Mouse (Mus musculus): ENCODE data around the gene Gm3448.
"Not testable (repeated sequence)": the region's sequence is repeated elsewhere in the genome, so short reads cannot be mapped to it uniquely, and the experiment has no call there.

The Gm3448 gene

DNA sequence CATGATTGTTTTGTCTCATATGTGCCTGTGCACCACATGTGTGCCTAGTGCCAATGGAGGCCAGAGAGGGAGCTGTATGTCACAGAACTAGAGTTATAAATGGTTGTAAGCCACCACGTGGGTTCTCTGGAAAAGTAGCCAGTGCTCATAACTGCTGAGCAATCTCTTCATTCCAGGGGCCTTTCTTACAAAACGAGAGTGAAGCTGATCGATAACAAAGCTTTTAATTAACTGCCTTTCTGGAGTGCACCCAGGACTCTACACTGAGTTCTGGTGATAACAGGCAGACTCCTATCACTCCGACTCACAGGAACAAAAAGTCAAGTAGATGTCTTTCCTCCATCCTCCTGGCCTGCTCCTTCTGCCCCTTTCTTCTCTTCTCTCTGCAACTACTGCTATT, 9.9 kb downstream of the Gm3448 start:
- DNase-seq (ENCODE audit: low spot score): not testable (repeated sequence)

DNA sequence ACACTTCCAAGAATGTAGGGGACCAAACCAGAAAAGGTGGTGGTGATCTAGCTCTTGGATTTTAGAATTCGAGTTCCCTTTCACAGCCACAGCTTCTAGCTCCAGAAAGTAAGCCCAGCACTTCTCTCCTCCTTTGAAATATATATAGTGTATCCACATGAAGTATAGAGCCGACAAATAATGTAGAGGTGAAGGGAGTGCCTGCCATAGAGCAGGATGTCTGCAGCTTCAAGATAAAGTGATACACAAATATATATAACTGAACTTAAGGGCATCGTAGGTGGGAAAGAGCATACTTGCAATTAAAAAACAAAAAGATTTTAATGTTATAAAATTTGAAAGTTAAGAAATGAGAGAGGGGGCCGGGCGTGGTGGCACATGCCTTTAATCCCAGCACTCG, 15.8 kb downstream of the Gm3448 start:
- DNase-seq (ENCODE audit: low spot score): not testable (repeated sequence)

DNA sequence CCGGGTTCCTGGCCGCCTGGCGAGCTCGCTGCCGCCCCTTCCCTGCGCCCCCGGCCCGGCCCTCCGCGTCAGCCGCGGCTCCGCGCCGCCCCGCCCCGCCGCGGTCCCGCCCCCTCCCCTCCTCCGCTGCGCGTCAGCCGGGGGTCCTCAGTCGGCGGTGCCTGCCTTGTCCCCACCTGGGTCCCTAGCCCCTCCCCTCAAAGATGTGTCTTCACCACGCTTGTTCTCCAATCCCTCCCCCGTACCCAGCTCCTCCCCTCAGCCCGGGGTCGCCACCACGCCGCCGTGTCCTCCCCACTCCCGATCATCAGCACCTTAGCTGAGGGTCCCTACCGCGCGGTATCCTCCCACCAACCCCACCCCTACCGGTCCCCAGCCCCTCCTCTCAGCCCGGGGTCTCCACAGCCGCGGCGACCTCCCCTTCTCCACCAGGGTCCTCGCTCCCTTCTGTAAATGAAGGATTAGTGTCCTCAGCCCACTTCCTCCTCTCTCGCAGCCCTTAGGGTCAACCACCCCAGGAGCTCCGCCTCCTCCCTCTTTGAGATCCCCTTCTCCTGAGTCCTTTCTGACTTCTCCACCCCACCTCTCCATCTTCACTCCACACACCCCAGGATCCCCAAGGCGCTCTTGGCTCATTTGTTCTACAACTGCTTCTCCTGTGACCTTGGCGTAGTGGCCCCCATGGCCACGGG, 16.7 kb downstream of the Gm3448 start:
- DNase-seq (ENCODE audit: low spot score): not testable (repeated sequence)

DNA sequence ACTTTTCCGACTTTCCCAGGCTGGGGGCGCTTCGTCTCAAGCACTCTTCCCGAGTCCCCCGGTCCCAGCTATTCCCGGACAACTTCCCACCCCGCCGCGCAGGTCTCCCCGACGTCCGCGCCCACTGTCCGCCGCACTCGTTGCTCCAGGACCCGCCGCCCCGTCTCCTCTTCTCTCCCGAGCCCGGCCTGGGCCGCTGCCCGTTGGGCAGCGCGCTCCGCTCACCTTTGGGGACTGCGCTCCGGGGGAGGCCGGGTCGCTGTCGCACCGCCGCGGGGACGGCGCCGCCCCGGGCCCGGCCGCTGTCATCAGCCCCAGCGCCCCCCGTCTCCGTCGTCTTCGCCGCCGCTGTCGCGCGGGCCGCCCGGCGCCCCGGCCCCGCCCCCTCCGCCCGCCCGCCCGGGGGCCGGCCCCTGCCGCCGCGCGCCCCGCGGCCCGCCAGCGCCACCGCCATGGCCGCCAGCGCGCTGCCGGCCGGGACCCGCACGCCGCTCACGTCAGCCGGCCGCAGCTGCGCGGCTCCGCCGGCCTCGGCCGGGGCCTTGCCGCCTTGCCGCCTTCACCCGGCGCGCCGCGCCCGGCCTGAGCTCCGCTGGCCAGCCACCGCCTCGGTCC, 17.4 kb downstream of the Gm3448 start:
- not testable (repeated sequence) for DNase-seq (ENCODE audit: low spot score)

DNA sequence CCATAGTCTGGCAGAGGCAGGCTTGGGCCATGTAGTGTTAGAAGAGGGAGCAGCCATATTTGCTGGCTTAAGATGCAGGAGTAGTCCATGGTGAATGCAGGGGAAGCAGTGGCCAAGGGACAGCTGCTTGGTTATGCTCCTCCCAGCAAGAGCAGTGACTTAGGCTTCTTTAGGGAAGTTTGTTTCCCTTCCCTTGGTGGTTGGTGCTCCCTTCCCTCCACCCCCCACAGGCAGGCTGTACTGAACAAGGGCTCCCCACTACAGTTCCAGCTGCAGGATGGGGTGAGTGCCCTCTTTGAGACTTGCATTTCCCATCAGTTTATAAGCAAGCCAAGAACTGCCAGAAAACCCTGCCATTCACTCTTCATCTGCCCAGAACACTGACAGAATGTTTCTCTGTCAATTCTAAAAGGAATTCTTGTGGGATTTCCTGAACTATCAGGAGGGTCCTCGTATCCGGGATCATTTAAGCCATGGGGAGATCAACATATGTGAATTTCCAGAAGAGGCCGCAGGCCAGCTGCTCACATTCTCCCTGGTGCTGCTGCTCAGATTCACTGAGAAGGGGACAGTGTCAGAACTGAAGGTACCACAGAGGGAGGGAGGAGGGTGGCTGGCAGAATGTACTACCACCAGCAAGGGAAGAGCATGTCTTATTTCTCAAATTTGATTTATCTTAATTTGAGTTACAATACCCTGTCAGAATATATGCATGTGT, 19.7 kb downstream of the Gm3448 start:
- DNase-seq (ENCODE audit: low spot score): not testable (repeated sequence)

DNA sequence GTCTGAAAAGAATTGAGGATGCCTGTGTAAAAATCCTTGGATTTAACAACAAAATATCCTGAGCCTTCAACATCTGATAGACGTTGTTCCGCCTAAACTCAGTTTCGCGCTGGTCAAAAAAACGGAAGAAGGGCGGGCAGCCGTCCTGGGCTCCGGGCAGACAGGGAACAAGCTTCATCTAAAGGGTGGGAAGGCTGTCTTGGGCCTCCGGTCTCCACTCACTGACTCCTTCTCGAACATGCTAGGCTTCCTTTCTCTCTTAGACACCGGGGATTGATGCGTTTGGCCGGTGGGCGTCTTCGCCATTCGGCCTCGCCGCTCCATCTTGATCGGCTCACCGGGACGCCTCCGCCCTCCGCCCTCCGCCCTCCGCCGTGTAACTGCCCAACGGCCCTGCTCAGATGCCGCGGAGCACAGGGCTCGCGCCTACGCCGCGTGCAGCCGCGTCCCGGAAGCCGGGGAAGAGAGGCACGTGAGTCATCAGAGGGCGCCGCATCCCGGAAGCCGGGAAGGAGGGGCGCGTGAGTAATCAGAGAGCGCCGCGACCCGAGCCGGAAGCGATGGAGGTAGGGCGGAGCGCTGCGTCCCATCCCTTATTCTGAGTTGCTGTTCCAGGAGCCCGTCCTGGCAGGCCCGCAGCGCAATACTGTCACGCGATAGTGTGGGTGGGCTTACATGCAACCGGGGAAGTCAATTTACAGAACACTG, 31.5 kb downstream of the Gm3448 start, which contains the start of gene Gm3435:
Gene Gm3435, plus strand, starts transcription at position 471 of the 708 bp plus-strand sequence.
- not testable (repeated sequence) for DNase-seq (ENCODE audit: low spot score)

DNA sequence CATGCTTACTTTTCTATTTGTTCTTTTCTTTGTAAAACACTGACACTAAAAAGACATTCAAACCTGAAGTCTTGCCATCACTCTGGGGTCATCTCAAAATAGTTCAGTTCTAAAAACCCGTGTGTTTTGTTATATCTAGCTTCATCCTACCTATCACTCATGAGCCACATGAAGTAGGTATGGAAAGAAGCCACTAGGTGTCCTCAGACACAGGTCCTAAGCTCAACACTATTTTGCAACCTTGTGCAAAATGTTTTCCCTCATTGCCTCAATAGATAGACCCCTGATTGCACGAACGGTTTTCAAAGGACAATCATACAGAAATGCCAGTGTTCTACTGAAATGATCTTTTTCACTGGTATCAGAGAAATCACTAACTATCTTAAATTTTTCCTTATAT, 32.2 kb downstream of the Gm3448 start:
- not testable (repeated sequence) for DNase-seq (ENCODE audit: low spot score)

DNA sequence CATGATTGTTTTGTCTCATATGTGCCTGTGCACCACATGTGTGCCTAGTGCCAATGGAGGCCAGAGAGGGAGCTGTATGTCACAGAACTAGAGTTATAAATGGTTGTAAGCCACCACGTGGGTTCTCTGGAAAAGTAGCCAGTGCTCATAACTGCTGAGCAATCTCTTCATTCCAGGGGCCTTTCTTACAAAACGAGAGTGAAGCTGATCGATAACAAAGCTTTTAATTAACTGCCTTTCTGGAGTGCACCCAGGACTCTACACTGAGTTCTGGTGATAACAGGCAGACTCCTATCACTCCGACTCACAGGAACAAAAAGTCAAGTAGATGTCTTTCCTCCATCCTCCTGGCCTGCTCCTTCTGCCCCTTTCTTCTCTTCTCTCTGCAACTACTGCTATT, 41.3 kb downstream of the Gm3448 start:
- not testable (repeated sequence) for DNase-seq (ENCODE audit: low spot score)

DNA sequence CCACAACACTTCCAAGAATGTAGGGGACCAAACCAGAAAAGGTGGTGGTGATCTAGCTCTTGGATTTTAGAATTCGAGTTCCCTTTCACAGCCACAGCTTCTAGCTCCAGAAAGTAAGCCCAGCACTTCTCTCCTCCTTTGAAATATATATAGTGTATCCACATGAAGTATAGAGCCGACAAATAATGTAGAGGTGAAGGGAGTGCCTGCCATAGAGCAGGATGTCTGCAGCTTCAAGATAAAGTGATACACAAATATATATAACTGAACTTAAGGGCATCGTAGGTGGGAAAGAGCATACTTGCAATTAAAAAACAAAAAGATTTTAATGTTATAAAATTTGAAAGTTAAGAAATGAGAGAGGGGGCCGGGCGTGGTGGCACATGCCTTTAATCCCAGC, 47.2 kb downstream of the Gm3448 start:
- DNase-seq (ENCODE audit: low spot score): not testable (repeated sequence)

DNA sequence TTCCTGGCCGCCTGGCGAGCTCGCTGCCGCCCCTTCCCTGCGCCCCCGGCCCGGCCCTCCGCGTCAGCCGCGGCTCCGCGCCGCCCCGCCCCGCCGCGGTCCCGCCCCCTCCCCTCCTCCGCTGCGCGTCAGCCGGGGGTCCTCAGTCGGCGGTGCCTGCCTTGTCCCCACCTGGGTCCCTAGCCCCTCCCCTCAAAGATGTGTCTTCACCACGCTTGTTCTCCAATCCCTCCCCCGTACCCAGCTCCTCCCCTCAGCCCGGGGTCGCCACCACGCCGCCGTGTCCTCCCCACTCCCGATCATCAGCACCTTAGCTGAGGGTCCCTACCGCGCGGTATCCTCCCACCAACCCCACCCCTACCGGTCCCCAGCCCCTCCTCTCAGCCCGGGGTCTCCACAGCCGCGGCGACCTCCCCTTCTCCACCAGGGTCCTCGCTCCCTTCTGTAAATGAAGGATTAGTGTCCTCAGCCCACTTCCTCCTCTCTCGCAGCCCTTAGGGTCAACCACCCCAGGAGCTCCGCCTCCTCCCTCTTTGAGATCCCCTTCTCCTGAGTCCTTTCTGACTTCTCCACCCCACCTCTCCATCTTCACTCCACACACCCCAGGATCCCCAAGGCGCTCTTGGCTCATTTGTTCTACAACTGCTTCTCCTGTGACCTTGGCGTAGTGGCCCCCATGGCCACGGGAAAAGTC, 48.1 kb downstream of the Gm3448 start:
- DNase-seq (ENCODE audit: low spot score): not testable (repeated sequence)

DNA sequence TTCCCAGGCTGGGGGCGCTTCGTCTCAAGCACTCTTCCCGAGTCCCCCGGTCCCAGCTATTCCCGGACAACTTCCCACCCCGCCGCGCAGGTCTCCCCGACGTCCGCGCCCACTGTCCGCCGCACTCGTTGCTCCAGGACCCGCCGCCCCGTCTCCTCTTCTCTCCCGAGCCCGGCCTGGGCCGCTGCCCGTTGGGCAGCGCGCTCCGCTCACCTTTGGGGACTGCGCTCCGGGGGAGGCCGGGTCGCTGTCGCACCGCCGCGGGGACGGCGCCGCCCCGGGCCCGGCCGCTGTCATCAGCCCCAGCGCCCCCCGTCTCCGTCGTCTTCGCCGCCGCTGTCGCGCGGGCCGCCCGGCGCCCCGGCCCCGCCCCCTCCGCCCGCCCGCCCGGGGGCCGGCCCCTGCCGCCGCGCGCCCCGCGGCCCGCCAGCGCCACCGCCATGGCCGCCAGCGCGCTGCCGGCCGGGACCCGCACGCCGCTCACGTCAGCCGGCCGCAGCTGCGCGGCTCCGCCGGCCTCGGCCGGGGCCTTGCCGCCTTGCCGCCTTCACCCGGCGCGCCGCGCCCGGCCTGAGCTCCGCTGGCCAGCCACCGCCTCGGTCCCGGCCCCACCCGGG, 48.7 kb downstream of the Gm3448 start:
- DNase-seq (ENCODE audit: low spot score): not testable (repeated sequence)

DNA sequence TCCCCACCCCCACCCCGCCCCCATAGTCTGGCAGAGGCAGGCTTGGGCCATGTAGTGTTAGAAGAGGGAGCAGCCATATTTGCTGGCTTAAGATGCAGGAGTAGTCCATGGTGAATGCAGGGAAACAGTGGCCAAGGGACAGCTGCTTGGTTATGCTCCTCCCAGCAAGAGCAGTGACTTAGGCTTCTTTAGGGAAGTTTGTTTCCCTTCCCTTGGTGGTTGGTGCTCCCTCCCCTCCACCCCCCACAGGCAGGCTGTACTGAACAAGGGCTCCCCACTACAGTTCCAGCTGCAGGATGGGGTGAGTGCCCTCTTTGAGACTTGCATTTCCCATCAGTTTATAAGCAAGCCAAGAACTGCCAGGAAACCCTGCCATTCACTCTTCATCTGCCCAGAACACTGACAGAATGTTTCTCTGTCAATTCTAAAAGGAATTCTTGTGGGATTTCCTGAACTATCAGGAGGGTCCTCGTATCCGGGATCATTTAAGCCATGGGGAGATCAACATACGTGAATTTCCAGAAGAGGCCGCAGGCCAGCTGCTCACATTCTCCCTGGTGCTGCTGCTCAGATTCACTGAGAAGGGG, 51.1 kb downstream of the Gm3448 start:
- DNase-seq (ENCODE audit: low spot score): not testable (repeated sequence)

DNA sequence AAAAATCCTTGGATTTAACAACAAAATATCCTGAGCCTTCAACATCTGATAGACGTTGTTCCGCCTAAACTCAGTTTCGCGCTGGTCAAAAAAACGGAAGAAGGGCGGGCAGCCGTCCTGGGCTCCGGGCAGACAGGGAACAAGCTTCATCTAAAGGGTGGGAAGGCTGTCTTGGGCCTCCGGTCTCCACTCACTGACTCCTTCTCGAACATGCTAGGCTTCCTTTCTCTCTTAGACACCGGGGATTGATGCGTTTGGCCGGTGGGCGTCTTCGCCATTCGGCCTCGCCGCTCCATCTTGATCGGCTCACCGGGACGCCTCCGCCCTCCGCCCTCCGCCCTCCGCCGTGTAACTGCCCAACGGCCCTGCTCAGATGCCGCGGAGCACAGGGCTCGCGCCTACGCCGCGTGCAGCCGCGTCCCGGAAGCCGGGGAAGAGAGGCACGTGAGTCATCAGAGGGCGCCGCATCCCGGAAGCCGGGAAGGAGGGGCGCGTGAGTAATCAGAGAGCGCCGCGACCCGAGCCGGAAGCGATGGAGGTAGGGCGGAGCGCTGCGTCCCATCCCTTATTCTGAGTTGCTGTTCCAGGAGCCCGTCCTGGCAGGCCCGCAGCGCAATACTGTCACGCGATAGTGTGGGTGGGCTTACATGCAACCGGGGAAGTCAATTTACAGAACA, 62.8 kb downstream of the Gm3448 start, which contains the start of the genes 9030025P20Rik and Gm3417:
Gene 9030025P20Rik, plus strand, starts transcription at position 107 of the 677 bp plus-strand sequence.
Gene Gm3417, minus strand, starts transcription at position 429 of the 677 bp plus-strand sequence.
- DNase-seq (ENCODE audit: low spot score): not testable (repeated sequence)

DNA sequence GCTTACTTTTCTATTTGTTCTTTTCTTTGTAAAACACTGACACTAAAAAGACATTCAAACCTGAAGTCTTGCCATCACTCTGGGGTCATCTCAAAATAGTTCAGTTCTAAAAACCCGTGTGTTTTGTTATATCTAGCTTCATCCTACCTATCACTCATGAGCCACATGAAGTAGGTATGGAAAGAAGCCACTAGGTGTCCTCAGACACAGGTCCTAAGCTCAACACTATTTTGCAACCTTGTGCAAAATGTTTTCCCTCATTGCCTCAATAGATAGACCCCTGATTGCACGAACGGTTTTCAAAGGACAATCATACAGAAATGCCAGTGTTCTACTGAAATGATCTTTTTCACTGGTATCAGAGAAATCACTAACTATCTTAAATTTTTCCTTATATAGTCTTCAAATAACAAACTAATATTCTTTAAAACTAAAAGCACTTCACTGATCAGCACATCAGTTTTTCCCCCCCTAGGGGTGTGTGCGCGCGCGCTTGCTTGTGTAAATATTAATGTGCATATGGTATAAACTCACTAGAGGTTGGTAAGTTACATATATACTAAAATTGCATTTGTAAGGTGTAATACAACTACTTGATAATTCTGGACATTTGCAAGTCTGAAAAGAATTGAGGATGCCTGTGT, 63.5 kb downstream of the Gm3448 start:
- DNase-seq (ENCODE audit: low spot score): peak; percentile 59

DNA sequence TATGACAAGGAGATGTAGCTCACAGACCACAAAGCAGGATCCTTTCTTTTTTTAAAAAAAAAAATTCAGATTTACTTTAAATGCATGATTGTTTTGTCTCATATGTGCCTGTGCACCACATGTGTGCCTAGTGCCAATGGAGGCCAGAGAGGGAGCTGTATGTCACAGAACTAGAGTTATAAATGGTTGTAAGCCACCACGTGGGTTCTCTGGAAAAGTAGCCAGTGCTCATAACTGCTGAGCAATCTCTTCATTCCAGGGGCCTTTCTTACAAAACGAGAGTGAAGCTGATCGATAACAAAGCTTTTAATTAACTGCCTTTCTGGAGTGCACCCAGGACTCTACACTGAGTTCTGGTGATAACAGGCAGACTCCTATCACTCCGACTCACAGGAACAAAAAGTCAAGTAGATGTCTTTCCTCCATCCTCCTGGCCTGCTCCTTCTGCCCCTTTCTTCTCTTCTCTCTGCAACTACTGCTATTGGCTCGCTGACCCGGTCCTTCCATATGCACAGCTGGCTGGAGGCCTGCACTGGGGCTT, 72.9 kb downstream of the Gm3448 start:
- not testable (repeated sequence) for DNase-seq (ENCODE audit: low spot score)

DNA sequence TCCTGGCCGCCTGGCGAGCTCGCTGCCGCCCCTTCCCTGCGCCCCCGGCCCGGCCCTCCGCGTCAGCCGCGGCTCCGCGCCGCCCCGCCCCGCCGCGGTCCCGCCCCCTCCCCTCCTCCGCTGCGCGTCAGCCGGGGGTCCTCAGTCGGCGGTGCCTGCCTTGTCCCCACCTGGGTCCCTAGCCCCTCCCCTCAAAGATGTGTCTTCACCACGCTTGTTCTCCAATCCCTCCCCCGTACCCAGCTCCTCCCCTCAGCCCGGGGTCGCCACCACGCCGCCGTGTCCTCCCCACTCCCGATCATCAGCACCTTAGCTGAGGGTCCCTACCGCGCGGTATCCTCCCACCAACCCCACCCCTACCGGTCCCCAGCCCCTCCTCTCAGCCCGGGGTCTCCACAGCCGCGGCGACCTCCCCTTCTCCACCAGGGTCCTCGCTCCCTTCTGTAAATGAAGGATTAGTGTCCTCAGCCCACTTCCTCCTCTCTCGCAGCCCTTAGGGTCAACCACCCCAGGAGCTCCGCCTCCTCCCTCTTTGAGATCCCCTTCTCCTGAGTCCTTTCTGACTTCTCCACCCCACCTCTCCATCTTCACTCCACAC, 79.7 kb downstream of the Gm3448 start:
- not testable (repeated sequence) for DNase-seq (ENCODE audit: low spot score)

DNA sequence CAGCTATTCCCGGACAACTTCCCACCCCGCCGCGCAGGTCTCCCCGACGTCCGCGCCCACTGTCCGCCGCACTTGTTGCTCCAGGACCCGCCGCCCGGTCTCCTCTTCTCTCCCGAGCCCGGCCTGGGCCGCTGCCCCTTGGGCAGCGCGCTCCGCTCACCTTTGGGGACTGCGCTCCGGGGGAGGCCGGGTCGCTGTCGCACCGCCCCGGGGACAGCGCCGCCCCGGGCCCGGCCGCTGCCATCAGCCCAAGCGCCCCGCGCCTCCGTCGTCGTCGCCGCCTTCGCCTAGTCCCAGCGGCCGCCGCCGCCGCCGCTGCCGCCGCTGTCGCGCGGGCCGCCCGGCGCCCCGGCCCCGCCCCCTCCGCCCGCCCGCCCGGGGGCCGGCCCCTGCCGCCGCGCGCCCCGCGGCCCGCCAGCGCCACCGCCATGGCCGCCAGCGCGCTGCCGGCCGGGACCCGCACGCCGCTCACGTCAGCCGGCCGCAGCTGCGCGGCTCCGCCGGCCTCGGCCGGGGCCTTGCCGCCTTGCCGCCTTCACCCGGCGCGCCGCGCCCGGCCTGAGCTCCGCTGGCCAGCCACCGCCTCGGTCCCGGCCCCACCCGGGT, 80.3 kb downstream of the Gm3448 start, which contains the start of gene Phf10:
Gene Phf10, minus strand, starts transcription at position 323 of the 606 bp plus-strand sequence.
- DNase-seq (ENCODE audit: low spot score): peak; percentile 37

DNA sequence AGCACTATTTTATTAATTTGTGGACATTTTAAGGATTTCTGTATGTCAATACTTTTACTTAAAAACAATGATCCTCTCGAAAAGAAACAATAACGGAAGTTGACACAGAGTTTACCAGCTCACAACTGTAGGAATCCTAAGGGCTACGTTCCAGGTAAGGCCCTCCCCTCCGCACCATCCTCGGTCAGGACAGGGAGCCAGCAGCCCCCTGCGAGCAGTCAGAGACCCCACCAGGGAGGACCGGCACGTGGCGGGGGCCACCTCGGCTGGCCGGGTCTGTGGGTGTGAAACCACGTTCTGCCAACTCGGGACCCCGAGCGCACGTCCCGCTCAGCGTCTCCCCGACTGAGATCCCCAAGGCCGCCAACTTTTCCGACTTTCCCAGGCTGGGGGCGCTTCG, 80.8 kb downstream of the Gm3448 start:
- DNase-seq (ENCODE audit: low spot score): peak; percentile 33
